Mouse (Mus musculus): ENCODE data around the gene Braf.

DNA sequence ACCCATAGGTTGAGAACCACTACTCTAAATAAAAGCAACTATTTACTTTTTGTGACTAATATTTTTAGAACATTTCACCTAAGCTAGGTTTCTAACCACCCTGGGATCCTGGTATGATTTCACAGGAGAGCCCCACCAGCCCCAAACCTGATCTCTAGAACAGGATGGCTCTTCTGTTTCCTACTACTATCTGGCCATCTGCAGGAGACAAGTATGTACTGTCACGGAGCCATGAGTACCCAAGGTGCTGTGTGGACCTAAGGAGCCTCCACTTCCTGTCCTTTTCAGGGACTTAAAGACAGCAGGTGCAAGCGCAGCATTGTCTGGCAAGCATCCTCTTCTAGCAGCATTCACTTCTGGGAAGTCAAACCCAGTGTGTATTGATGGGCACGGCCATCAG, 123.4 kb downstream of the Braf start:
- TF ChIP-seq EP300 (optimal IDR thresholded peaks at IDR 0.05) (no peak), CTCF (IDR thresholded peaks at IDR 0.05; ENCODE audit: low read depth) (no peak)
